Mouse (Mus musculus) midbrain, postnatal 0 days (tissue): Measurements from ENCODE around the gene Chit1. TPM values are rescaled to one million over a fixed set of nuclear protein-coding genes. Genes with fewer than 3 reads are reported as not detected.

Experiments
- ATAC-seq: fragments of 200-750 bp; cut with Nextera tagmentation; 2 replicates; pipeline ENCODE4 v1.8.0; 2017; ENCODE audit warnings: moderate number of reproducible peaks, mild to moderate bottlenecking, moderate TSS enrichment, moderate library complexity; ENCODE audit not compliant: low FRiP score
- DNase-seq: peaks from one replicate; pipeline ENCODE4 v3.0.0-alpha.2; 2015; ENCODE audit warnings: low spot score
- H3K27ac ChIP-seq: fragments of 300-500 bp; sonication (generic); 2 replicates; pipeline ENCODE4 v1.5.1; 2014; ENCODE audit warnings: low read depth, mild to moderate bottlenecking, low read length, mixed read lengths
- H3K27me3 ChIP-seq: fragments of 300-500 bp; sonication (generic); 2 replicates; pipeline ENCODE4 v1.6.1; 2014; ENCODE audit warnings: low read length, control low read depth, mixed read lengths; ENCODE audit not compliant: insufficient read depth
- H3K36me3 ChIP-seq: fragments of 300-500 bp; sonication (generic); 2 replicates; pipeline ENCODE4 v1.6.1; 2014; ENCODE audit warnings: low read length, control low read depth, mixed read lengths; ENCODE audit not compliant: insufficient read depth
- H3K4me1 ChIP-seq: fragments of 300-500 bp; sonication (generic); 2 replicates; pipeline ENCODE4 v1.6.1; 2014; ENCODE audit warnings: mild to moderate bottlenecking, control low read depth, antibody characterized with exemption, low read length, mixed read lengths; ENCODE audit not compliant: insufficient read depth
- H3K4me2 ChIP-seq: fragments of 300-500 bp; sonication (generic); 2 replicates; pipeline ENCODE4 v1.6.1; 2014; ENCODE audit warnings: low read depth, mild to moderate bottlenecking, low read length, mixed read lengths; ENCODE audit not compliant: poor library complexity, severe bottlenecking
- H3K4me3 ChIP-seq: fragments of 300-500 bp; sonication (generic); 2 replicates; pipeline ENCODE4 v1.5.1; 2014; ENCODE audit warnings: low read depth, mild to moderate bottlenecking, low read length, moderate library complexity
- H3K9ac ChIP-seq: fragments of 300-500 bp; sonication (generic); replicated peaks from 2 replicates; pipeline ENCODE4 v1.6.1; 2014; ENCODE audit warnings: mild to moderate bottlenecking, low read length, moderate library complexity, mixed read lengths; ENCODE audit not compliant: poor library complexity, severe bottlenecking
- H3K9me3 ChIP-seq: fragments of 300-500 bp; sonication (generic); 2 replicates; pipeline ENCODE4 v1.6.1; 2016; ENCODE audit warnings: low read length, control low read depth
- CTCF ChIP-seq: IDR thresholded peaks from 2 replicates; pipeline ENCODE4 v1.5.1; 2016; ENCODE audit warnings: antibody characterized with exemption, mild to moderate bottlenecking
- WGBS: fragments of 180-500 bp; shearing (Covaris S2); extraction: QIAGEN DNeasy Blood & Tissue Kit; methylation state at CpG from one replicate; pipeline ENCODE4 v1.1.7; 2014; 5-methylcytosine and 5-hydroxymethylcytosine counted together
- polyA plus RNA-seq: library from polyadenylated mRNA; unstranded; fragments of >200 nt; fragmentation: Nextera tagmentation; extraction: Ambion mirVana; gene quantifications from 2 replicates; pipeline ENCODE4 v1.2.1, GENCODE M21; 2015
- total RNA-seq: library from RNA; depleted of rRNA; stranded (reverse); fragments of >200 nt; gene quantifications from 2 replicates; pipeline ENCODE4 v1.2.3, GENCODE M21; 2014

Chit1 gene
- total and polyA plus RNA-seq, 2 experiments from 2014 or later = 0.21 to 0.99 TPM

DNA sequence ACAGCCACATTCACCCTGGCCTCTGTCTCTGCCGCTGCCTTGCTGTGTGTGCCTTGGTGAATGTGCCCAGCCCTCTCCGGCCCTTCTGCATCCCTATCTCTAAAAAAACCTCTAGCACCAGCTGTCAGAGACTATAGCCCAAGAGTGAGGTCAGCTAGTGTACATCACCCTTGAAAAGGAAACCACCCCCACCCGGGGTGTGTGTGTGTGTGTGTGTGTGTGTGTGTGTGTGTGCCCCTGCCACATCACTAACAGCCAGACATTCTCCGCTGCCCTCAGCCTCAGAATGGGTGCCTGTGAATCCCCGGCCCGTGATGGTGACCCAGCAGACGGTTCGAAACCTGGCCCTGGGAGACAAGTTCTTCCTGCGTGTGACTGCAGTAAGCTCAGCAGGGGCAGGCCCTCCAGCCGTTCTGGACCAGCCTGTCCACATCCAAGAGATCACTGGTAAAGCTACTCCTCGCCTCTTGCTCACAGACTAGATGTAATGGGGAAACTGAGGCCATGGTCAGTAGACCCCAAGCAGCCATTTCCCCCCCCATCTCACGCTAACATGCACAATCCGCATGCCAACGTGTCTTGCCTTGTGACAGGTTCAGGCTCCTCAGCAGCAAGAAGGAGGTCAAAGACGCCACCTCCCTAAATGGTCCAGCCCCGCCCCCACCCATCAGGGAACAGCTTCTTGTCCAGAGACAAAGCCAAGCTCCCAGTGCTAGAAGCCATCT is 83.4 kb downstream of the Chit1 start:
- no peak for ATAC-seq
- DNase-seq = no peak
- Histone ChIP-seq H3K27ac (no peak overlapping the region), H3K36me3 (no peaks in the 10 kb centered on the region), H3K9me3 (no peaks in the 10 kb centered on the region), H3K27me3 (no peaks in the 10 kb centered on the region), H3K9ac (no peak overlapping the region), H3K4me2 (no peak overlapping the region), H3K4me1 (no peaks in the 10 kb centered on the region), H3K4me3 (no peak overlapping the region)
- 75% methylated on average over 16 of the region's 16 CpGs for WGBS
- no peak for TF ChIP-seq CTCF

GRCm38 (mm10) chr1:134195117-134195516 is 84.1 kb downstream of the Chit1 start:
- Histone ChIP-seq H3K4me3 (no peak overlapping the region), H3K4me2 (no peak overlapping the region), H3K27me3 (no peaks in the 10 kb centered on the region), H3K36me3 (no peaks in the 10 kb centered on the region), H3K9ac (no peak overlapping the region), H3K27ac (no peak overlapping the region), H3K4me1 (no peaks in the 10 kb centered on the region), H3K9me3 (no peaks in the 10 kb centered on the region)
- ATAC-seq (no peak), DNase-seq (no peak)
- no peak for TF ChIP-seq CTCF
- 62% methylated on average over 2 of the region's 2 CpGs for WGBS

- 58% methylated on average over 3 of the region's 3 CpGs for WGBS
- ATAC-seq (no peak), DNase-seq (no peak)
- Histone ChIP-seq H3K36me3 (no peaks in the 10 kb centered on the region), H3K27ac (no peak overlapping the region), H3K9me3 (no peaks in the 10 kb centered on the region), H3K9ac (no peak overlapping the region), H3K4me2 (no peak overlapping the region), H3K4me3 (no peak overlapping the region), H3K27me3 (no peaks in the 10 kb centered on the region), H3K4me1 (no peaks in the 10 kb centered on the region)
- TF ChIP-seq CTCF = no peak
Observed at GRCm38 (mm10) chr1:134195571-134195970, 84.5 kb downstream of the Chit1 start.

GRCm38 (mm10) chr1:134195979-134196378 is 84.9 kb downstream of the Chit1 start:
- peak; percentile 28 for DNase-seq
- Histone ChIP-seq H3K4me2 (no peak overlapping the region), H3K27ac (no peak overlapping the region), H3K9ac (no peak overlapping the region), H3K4me1 (no peaks in the 10 kb centered on the region), H3K9me3 (no peaks in the 10 kb centered on the region), H3K4me3 (no peak overlapping the region), H3K36me3 (no peaks in the 10 kb centered on the region), H3K27me3 (no peaks in the 10 kb centered on the region)
- TF ChIP-seq CTCF = no peak
- 56% methylated on average over 4 of the region's 4 CpGs for WGBS
- ATAC-seq = no peak

GRCm38 (mm10) chr1:134196386-134196785 is 85.3 kb downstream of the Chit1 start:
- peak; percentile 21 for DNase-seq
- no peaks in the 10 kb centered on the region for H3K9me3 ChIP-seq
- WGBS = 68% methylated on average over 4 of the region's 4 CpGs
- H3K4me1 ChIP-seq = peaks cover 2% of the 10 kb centered on the region
- H3K4me2 ChIP-seq = no peak overlapping the region
- TF ChIP-seq CTCF = peak; percentile 68
- no peaks in the 10 kb centered on the region for H3K27me3 ChIP-seq
- no peak for ATAC-seq
- no peaks in the 10 kb centered on the region for H3K36me3 ChIP-seq
- no peak overlapping the region for H3K27ac ChIP-seq
- H3K9ac ChIP-seq = no peak overlapping the region
- no peak overlapping the region for H3K4me3 ChIP-seq

GRCm38 (mm10) chr1:134197325-134197982 is 86.4 kb downstream of the Chit1 start:
- Histone ChIP-seq H3K9me3 (no peaks in the 10 kb centered on the region), H3K9ac (no peak overlapping the region), H3K4me3 (no peak overlapping the region), H3K27ac (no peak overlapping the region), H3K4me1 (peaks cover 7% of the 10 kb centered on the region), H3K36me3 (0 out of 2 replicates have a peak, but pooled peaks cover under 1% of the 10 kb centered on the region), H3K4me2 (no peak overlapping the region), H3K27me3 (no peaks in the 10 kb centered on the region)
- 82% methylated on average over 15 of the region's 15 CpGs for WGBS
- DNase-seq (no peak), ATAC-seq (no peak)
- TF ChIP-seq CTCF = 0 out of 2 replicates have a peak, but pooled peaks have one; percentile 14
